In the genomic region with DNA sequence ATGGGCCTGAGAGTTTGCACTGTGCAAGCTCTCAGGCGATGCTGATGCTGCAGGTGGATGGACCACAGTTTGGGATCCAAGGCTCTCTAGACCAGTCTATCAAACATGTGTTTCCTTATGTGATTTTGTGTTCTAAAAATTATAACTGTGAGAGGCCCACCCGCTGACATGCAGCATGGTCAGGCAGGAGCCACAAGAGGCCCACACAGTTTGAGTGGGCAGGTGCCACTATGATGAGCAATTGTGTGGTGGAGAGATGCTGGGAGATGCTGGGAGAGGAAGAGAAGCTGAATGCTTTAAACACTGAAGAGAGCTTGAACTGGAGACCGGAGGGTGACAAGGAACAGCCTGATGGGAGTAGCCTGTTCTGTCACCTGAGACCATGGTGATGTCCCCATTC, we compare ENCODE assay signal across 28 mouse cellular contexts.
DNase-seq lines count a peak whose midpoint lies in the region; ATAC-seq and TF ChIP-seq lines count a peak whose summit lies in the region.
"Had no signal": no experiment of that assay in that cellular context is flagged by ENCODE, and none has a peak within 500 bp of the region (broad histone marks: within the 10 kb centered on the region; RNA-seq: fewer than 3 reads in every experiment).

No protein-coding gene starts in this region.

- intact Hi-C loops in gastrocnemius, adult 2 months (cut with DNase I) = no loop called here

- DNase-seq in frontal cortex, postnatal 25 days (ENCODE audit: low spot score in 2 of 2) = no peak
- DNase-seq in frontal cortex, postnatal 36 days (ENCODE audit: low spot score in 2 of 2) = peak; percentile 9 to 13
- no peak for DNase-seq in frontal cortex, postnatal 14 days (ENCODE audit: low spot score in 2 of 2)
- DNase-seq in right cerebral cortex, adult 18-20 months = peak; percentile 14
- DNase-seq in right cerebral cortex, postnatal 25 days = no peak
- DNase-seq in brain, adult 2 months (ENCODE audit: low read depth, low spot score) = peak; percentile 31
- no peak for DNase-seq in gastrocnemius, adult 2 months
- DNase-seq: adrenal gland, adult 8-10 months; adrenal gland, postnatal 14 days; adrenal gland, postnatal 36 days; B cell, adult 2 months; cerebellum, adult 11 months; cerebellum, adult 18-20 months; cerebellum, adult 8-10 months; cerebellum, adult 9-11 months; cerebellum, postnatal 14 days; cerebellum, postnatal 36 days; embryo, embryonic 11 days had no signal

- peak; percentile 73 for ATAC-seq in frontal cortex, adult (ENCODE audit: low TSS enrichment)
- ATAC-seq: activated CD4-positive, CD25-positive, alpha-beta regulatory T cell, adult 4 months; CD4-positive, CD25-positive, alpha-beta regulatory T cell, adult 4 months; forebrain, embryonic 14.5 days; Patski had no signal

- H3K27ac ChIP-seq in gastrocnemius, adult 2 months = no peak overlapping the region
- H3K27ac ChIP-seq: embryonic facial prominence, embryonic 13.5 days; embryonic facial prominence, embryonic 15.5 days; forebrain, embryonic 10.5 days; forebrain, embryonic 12.5 days had no signal

- H3K4me3 ChIP-seq in gastrocnemius, adult 2 months = no peak overlapping the region
- H3K4me3 ChIP-seq: embryonic facial prominence, embryonic 13.5 days; embryonic facial prominence, embryonic 15.5 days; erythroblast, embryonic 14.5 days; forebrain, embryonic 10.5 days; forebrain, embryonic 12.5 days had no signal

- TF ChIP-seq CTCF in gastrocnemius, adult 2 months (IDR thresholded peaks at IDR 0.05) = no peak

Comparison
In these comparisons a context has a peak if more than half of its experiments do, and no peak if none do; other contexts are left out.
1. DNase-seq: peak in frontal cortex, postnatal 36 days (2 of 2), right cerebral cortex, adult 18-20 months (single experiment) and brain, adult 2 months (single experiment); none in frontal cortex, postnatal 25 days (0 of 2), frontal cortex, postnatal 14 days (0 of 2), right cerebral cortex, postnatal 25 days (single experiment) and gastrocnemius, adult 2 months (single experiment).